Mouse (Mus musculus) inflammation-experienced regulatory T-cells, adult 6 months (primary cell): ENCODE data around the gene Trappc11. TPM values are rescaled to one million over a fixed set of nuclear protein-coding genes. Genes with fewer than 3 reads are reported as not detected.

Source experiments
- ATAC-seq: one replicate; pipeline ENCODE4 v1.8.0; 2017
- polyA plus RNA-seq, 3 experiments: library from polyadenylated mRNA; unstranded; fragments of 100-300 nt; shearing (Covaris generic); gene quantifications; one replicate each; pipeline ENCODE4 v1.2.1; 2017

Gene Trappc11
- 10 to 100 TPM; 18.8 to 23.3 (median 20.9) TPM for polyA plus RNA-seq

DNA sequence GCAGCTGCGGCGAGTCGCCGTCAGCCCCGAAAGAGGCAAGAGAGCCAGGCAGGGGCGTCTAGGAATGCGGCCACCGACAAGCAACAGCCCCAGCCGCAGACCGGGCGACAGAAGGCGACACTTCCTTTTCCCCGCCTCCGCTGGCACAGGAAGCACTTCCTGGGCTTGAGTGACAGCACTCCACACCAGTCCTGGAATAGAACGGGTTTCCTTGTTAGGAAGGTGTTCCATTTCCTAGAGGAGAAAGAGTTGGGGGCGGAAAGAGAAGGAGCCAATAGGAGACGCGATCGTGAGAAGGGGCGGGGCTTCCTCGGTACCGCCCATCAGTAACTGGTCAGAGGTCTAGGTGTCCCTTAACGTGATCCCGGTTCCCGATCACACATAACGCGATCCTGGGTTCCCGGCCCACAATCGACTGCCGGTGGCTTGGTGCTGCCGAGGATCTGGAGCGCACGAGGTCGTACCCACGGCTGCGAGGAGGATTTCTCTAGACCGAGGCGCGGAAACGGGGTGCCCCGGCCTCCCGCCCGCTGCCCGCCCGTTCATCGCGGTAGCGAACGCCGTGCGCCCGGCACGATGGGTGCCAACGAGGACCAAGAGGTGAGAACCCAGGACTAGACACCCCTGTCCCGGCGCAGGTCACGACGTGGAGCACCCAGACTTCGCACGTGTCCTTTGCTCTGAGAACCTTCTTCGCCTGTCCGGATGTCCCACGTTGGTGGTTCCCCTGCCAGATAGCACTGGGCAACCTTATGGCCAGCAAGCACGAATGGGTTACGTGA lies at the start of gene Trappc11, which contains the start of gene Rwdd4a:
Trappc11 (minus strand) TSS at position 127 of the 782 bp plus-strand sequence.
Rwdd4a (plus strand) TSS at position 321 of the 782 bp plus-strand sequence.
- peak; percentile 99 for ATAC-seq

DNA sequence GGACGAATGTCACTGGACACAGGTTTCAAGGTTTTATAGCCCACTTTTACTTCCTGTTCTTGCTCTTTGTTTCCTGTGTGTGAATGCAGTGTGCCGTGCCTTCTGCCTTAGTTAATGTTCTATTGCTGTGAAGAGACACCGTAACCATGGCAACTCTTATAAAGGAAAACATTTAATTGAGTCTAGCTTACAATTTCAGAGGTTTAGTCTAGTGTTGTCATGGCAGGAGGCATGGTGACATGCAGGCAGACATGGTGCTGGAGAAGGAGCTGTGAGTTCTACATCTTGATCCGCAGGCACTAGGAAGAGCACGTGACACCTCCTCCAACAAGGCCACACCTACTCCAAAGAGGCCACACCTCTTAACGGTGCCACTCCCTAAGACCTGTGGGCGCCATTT lies 48.2 kb upstream of the Trappc11 start:
- ATAC-seq, result no peak

DNA sequence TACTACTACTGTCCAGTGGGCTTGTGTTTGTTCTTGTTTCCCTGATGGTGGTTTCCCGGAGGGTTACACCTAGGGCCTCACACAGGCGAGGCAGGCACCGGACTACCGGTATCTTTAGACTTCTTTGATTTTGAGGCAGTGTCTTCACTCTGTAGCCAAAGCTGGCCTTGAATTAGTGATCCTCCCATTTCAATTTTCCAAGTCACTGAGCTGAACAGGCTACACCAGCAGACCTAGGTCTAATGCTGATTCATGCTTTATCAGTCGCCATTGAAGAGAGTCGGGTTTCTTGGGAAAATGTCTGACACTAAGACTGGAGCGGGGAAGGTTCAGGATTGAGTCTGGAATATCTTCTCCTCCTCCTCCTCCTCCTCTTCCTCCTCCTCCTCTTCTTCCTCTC lies 40.2 kb upstream of the Trappc11 start:
- ATAC-seq, result no peak

DNA sequence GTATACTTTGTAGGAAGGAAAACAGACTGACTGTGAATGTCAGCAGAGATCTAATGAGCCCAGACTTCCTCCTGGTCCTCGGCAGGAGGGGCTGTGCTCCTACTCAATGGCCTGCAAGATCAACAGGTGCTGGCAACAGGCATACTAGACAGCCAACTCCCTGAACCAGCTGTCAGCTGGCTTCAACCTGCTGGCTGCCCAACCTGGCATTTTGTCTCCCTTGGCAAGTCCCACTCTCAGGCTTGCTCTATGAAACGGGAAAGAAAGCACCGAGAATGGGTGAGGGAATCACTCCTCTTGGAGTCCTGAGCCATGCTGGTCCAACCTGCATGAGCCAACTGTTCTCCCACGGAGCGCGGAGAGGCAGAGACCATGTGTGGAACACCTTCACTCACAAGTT lies 36.9 kb upstream of the Trappc11 start:
- no peak for ATAC-seq

DNA sequence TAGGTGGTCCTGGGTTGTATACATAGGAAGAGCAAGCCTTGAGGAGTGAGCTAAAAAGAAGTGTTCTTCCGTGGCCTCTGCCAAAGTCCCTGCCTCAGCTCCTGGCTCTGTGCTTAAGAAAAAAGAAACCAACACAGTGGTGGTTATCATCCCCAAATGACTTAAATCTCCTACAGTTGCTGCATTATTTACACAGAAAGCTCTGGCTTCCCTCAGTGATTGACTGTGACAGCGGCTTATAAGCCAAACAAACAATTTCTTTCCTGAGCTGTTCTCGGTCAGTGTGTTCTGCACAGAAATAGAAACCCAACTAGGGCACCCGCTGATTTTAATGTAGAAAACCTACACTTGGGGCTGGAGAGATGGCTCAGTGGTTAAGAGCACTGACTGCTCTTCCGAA lies 34.8 kb upstream of the Trappc11 start:
- no peak for ATAC-seq

DNA sequence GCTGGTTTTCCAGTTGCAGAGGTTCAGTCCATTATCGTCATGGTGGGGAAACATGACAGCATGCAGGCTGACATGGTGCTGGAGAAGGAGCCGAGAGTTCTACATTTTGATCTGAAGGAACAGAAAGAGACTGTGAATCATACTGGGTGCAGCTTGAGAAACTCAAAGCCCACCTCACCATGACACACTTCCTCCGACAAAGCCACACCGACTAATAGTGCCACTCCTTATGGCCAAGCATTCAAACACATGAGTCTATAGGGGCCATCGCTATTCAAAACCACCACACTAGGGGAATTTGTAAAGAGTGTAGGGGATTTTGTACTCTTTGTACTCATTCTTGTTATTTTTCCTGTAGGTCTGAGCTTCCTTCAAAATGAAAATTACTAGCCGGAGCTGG lies 33.3 kb upstream of the Trappc11 start:
- ATAC-seq, result no peak

DNA sequence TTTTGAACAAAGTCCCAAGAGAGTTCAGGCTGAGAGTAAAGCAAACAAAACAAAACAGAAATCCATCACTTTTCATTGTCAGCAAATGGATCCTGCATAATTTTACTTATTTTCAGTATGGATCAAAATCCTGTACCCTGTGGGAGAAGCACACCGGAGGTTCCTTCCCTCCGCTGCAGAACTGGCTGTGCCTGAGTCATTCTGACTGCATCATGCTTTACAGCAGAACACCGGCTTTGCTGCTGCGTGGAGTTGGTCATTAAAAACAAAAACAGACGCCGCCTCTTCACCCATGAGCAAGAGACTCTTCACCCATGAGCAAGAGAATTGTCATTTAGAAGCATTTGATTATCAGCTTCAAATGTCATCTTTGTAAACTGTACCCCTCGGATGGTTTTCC lies 27.5 kb upstream of the Trappc11 start:
- ATAC-seq, result no peak

DNA sequence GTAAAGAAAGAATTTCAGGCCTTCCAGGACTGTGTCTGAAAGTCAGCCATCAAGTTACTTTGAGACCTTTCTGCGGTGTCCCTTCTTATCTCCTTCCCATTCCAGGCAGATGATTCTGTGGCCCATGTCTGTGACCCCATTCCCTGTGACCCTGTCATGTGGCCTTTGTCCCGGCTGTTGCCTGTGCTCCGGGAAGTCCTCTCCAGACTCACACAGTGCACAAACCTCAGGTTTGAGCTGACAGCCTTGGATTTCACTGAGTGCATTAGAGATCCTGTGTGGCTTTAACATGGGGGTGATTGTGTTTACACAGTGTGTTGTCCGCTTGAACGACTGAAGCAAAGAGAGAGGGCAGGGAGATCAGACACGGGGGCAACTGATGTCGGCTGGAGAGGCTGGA lies 25.0 kb upstream of the Trappc11 start:
- no peak for ATAC-seq

DNA sequence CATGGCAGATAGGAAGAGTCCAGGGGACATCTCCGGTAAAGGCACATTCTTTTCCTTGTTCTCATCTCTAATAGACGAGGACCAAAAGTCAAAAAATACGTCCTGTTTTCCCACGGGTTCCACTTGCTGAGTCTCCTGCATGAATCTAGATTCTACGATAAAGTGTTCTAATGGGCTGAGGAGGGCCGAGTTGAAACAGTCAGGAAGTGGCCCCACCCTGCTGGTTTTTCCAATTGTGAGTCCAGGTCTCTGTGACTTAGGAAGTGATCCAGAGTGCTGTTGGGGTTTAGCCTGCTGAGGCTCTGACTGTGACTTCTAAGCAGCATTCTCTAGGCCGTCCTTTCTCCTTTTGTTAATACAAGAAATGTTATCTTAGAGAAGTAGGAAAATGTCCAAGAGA lies 23.2 kb upstream of the Trappc11 start:
- no peak for ATAC-seq

DNA sequence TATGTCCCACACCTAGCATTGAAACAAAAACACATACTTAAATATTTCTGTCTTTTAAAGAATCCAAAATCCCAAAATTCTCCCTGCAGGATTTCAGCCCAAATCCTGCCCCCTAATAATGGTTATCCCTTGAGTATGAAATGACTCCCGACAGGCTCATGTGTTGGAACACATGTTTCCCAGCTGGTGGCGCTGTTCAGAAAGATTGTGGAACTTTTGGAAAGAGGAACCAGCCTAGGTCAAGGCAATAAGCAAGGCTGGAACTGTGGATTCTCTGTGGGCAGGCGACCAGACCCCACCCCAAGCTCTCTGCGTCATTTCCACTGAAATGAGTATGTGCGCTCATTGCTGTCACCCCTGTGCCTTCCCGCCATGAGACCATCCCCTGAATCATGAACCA lies 20.3 kb upstream of the Trappc11 start:
- ATAC-seq, result no peak

DNA sequence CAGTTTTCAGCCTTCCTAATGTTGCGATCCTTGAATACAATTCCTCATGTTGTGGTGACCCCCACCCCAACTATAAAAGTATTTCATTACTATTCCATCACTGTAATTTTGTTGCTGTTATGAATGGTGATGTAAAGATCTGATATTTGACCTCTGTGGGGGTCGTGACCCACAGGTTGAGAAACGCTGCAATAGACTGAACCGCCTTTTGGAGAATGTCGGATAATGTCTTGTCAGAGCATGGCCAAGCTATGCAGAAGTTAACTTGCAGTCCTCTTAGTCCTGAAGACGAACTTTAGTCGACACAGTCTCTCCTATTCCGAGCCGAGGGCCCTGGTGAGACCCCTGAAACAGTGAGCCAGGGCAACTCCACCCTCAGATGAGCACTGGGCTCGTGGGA lies 13.8 kb upstream of the Trappc11 start:
- ATAC-seq, result no peak

DNA sequence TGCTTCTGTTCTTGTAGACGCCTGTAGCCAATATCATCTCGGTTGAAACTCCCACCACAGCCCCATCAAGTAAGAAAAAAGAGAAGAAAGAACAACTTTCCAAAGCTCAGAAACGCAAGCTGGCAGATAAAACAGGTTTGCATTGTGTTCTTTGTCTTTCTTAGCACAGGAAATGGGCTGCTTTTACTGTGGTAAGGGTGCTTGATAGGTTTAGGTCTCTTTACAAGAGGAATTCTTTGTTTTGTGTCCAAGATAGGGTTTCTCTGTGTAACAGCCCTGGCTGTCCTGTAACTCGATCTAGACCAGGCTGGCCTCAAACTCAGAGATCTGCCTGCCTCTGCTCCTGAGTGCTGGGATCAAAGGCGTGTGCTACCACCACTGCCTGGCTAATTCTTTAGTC lies 10.8 kb upstream of the Trappc11 start:
- ATAC-seq, result no peak

DNA sequence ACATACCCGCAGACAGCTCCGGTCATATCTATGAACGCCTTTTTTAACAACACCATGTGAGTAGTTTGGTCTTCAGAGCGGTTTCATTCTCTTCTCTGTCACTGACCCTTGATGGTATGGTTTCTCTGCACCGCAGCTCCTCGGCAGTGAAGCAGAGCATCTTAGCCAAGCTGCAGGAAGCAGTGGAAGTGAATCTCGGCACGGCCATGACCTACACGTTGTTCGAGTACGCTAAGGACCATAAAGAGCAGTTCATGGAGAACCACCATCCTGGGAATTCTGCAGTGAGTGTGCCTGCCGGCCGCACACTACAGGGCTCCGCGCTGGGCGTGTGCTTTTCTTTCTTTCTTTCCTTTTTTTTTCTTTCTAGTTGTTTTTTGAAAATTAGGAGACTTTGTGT lies 9.5 kb upstream of the Trappc11 start:
- ATAC-seq, result no peak

DNA sequence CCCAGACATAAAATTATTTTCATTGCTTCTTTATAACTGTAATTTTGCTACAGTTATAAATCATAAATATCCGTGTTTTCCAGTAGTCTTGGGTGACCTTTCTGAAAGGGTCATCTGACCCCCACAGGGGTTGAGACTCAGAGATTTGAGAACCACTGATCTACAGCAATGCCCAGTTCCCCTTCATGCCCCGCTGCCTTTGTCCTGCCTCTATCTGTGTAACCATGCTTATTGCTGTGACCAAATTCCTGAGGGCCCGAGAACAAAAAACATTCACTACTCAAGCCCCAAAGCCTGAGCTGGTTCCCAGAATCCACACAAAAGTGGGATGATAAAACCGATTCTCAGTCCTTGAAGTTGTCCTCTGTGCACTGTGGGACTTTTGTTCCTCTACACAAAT lies 5.1 kb upstream of the Trappc11 start:
- no peak for ATAC-seq

DNA sequence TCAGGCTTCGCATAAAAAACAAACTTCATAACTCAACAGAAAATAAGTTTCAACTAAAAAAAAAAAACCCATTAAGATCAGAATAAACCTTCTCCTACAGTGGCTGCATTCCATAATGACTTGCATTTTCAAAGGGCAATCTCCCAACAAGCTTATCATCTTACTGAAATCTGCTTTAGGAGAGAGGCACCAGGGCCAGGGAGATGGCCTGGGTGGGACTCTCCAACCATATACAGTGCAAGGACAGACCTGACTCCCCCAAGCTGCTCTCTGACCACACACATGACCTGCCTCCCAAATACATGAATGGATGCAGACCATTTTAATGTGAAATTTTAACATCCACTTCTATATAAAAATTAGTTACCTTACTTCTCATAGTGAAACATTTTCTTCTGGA lies 5.2 kb downstream of the Trappc11 start:
- ATAC-seq, result no peak

DNA sequence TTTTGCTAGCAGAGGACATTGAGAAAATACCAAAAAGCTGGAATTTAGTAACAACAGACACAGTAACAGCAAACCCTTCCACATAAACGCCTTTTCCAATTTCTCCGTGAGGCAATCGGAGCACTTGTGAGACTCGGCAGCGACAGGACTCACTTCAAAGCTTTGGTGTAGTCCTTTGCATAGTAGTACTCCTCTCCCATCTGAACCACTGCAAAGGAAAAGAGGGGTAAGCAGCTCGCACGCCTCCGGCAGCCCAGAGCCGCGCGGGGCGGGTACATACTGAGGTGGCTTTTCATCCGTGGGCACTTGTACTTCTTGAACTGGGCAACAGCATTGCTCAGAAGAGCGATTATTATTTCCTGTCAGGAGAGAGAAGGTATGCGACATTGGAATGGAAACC lies 19.7 kb downstream of the Trappc11 start:
- no peak for ATAC-seq

DNA sequence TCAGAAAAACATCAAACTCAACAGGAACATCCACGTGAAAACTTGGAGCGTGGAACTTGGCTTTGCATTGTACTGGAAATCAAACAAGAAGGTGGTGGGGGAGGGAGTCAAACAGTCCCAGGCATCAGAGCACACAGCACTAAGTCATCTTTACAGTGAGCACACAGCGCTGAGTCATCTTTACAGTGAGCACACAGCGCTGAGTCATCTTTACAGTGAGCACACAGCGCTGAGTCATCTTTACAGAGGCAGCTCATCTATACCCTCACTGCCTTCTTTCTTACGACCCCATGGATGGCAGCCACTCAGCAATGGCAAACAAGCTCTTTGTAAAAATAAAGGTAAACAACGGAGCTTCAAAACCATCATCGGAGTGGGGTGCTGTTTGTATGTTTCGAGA lies 22.3 kb downstream of the Trappc11 start:
- ATAC-seq, result no peak

DNA sequence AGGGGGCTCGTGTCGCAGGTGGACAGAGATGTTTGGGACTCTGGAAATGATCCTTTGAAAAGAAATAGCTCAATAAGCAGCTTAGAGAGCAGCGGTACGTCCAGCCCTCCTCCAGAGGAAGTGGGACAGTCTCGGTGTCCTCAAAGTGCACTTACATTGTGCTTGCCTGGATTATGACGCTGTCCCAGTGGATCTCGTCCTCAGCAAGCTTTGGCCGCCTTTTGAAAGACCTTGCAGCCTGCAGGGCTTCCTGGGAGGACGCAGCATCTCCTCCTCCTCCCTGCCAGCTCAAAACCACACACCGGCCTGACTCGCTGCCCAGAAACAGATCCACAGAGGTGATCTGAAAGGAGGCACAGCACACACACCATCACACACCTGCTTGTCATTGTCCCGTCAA lies 27.8 kb downstream of the Trappc11 start:
- ATAC-seq, result no peak

DNA sequence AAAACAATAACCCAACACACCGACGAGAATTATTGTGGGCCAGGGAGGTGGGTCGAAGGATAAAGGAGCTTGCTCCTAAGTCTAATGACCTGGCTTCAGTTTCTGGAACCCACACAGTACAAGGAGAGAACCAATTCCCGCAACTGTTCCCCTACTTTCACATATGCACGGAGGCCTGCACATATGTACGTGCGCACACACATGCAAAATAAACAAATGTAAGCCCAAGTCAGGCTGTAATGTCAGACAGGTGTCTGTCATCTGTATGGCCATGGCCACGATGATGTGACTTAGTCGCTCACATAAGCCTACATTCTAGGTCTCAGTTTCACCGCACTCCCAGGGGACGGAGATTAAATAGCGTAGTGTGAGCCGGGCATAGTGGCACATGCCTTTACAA lies 30.7 kb downstream of the Trappc11 start:
- no peak for ATAC-seq

DNA sequence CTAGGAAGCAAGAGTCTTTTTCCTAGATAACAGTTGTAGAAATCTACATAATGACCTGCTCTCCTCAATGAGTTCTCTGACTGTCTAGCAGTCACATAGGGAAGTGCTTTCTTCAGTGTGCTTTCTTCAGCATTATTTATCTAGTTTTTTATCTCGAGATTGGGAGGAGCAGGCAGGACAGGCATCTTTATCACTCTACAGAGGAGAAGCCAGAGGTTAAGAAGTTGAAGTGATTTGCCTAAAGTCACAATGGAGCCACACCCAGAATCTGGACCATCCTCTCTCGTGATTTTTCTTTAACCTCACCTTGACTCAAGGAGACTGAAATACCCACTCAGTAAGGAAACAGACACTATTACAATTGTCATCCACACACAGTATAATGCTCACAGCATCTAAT lies 31.3 kb downstream of the Trappc11 start:
- no peak for ATAC-seq

DNA sequence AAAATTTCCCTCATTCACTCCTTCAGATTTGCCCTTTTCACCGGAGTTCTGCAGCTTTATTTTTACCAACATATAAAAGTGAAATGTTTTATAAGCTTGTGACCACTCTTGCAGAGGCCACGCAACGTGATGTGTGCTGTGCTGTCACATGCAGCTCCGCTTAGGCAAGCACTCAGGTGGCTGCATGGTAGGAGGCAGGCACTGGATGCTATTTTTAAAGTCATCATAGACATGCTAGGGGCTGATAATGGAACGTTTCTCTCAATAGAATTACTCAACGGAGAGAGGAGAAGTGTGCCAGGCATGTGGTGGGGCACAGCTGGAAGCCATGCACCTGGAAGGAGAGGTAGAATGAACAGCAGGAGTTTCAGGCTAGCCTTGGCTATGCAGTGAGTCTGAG lies 37.8 kb downstream of the Trappc11 start:
- ATAC-seq, result no peak

DNA sequence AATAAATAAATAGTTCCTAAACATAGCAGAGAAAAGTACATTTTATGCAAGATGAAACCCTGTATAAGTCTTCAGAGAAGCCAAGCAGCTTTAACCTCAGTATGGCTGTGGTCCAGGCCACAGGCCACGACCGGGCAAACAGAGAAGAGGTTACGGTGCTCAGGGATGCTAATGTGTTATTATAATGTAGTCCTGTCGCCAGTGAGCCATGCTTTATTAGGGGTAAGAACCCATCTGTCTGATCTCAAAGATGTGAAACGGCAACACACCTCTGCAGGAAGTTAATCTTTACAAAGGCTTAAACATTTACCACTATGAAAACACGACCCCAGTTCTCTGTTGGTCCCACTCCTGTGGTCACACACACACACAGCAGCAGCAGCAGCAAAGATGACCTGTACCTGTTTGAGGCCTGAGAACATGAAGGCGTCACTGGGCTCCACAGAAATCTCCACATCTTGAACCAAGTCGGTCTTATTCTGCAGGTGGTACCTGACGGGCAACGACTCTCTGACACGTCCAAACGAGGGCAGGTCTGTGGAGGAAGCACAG lies 38.6 kb downstream of the Trappc11 start:
- ATAC-seq, result no peak

DNA sequence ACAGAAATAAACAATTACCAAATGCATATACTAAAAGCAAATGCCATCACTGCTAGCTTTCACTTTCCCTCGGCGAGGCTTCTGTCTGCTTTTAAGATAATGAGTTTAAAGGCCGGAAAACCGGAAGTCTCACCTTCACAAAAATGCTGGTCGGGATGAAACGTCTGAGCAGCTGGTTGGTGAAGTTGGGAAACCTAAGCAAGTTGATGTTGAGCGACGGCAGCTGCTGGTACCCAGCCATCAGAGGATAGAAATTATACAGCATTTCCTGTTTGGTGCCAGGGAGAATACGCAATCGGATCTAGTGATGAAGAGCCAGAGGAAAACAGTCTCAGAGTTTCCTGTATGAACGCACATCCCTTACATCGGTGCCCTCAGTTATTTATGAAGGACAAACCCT lies 40.2 kb downstream of the Trappc11 start:
- no peak for ATAC-seq

DNA sequence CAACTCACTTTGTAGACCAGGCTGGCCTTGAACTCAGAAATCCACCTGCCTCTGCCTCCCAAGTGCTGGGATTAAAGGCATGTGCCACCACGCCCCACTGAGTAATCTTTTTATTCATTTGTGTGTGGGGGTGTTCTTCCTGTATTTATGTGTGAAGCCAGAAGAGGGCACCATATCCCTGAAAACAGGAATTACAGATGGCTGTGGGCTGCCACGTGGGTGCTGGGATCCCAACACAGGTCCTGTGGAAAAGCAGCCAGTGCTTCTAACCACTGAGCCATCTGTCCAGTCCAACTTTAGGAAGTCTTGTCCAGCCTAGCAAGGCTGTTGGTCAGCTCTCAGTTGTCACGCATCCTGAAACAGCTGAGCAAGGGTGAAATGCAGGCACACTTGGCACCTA lies 46.0 kb downstream of the Trappc11 start:
- no peak for ATAC-seq
